Mouse (Mus musculus): ENCODE results near the gene 9130023H24Rik. TPM values are rescaled to one million over a fixed set of nuclear protein-coding genes. Genes with fewer than 3 reads are reported as not detected.

The 9130023H24Rik gene
- polyA plus RNA-seq, 1 experiment from 2014 or later, result 6.6 TPM

GRCm38 (mm10) chr7:128201607-128202006 lies 36.2 kb downstream of the 9130023H24Rik start:
- Histone ChIP-seq H3K9ac (ENCODE audit: low read depth, low read length) (no peak overlapping the region), H3K27me3 (ENCODE audit: control insufficient read depth, insufficient read depth, low read length) (no peaks in the 10 kb centered on the region), H3K4me3 (ENCODE audit: low read depth, low read length) (no peak overlapping the region), H3K36me3 (ENCODE audit: control insufficient read depth, insufficient read depth, low read length) (no peaks in the 10 kb centered on the region), H3K4me2 (no peak overlapping the region), H3K27ac (ENCODE audit: low read depth, low read length) (no peak overlapping the region), H3K9me3 (replicated peaks; ENCODE audit: control insufficient read depth, low read length) (no peaks in the 10 kb centered on the region), H3K4me1 (ENCODE audit: control insufficient read depth, insufficient read depth, low read length) (no peaks in the 10 kb centered on the region)
- ATAC-seq (replicated peaks; ENCODE audit: insufficient number of reproducible peaks, low FRiP score, low TSS enrichment), result no peak
- WGBS (ENCODE audit: insufficient replicate concordance), result 86% methylated on average over 9 of the region's 9 CpGs

Other genes starting within 250 kb of the 9130023H24Rik start
- 35.6 and 37.8 TPM in 2 replicates for gene Pycard, start 244.2 kb downstream of the 9130023H24Rik start, polyA plus RNA-seq (2014; fragmentation: Nextera tagmentation; extraction: Ambion mirVana)
- 0.30 and 0.69 TPM in 2 replicates for gene Trim72, start 234.1 kb downstream of the 9130023H24Rik start, polyA plus RNA-seq (2014; fragmentation: Nextera tagmentation; extraction: Ambion mirVana)
- 0.29 and 0.34 TPM in 2 replicates for gene Itgam, start 175.4 kb downstream of the 9130023H24Rik start, polyA plus RNA-seq (2014; fragmentation: Nextera tagmentation; extraction: Ambion mirVana)
- not detected in 2 replicates for gene Gm49368, start 175.3 kb downstream of the 9130023H24Rik start, polyA plus RNA-seq (2014; fragmentation: Nextera tagmentation; extraction: Ambion mirVana)
- 0.06 and 0.11 TPM in 2 replicates for gene Itgax, start 108.5 kb downstream of the 9130023H24Rik start, polyA plus RNA-seq (2014; fragmentation: Nextera tagmentation; extraction: Ambion mirVana)
- gene Itgad, start 83.7 kb downstream of the 9130023H24Rik start, polyA plus RNA-seq (2014; fragmentation: Nextera tagmentation; extraction: Ambion mirVana), result not detected in 2 replicates
- gene Cox6a2, start 31.6 kb downstream of the 9130023H24Rik start, polyA plus RNA-seq (2014; fragmentation: Nextera tagmentation; extraction: Ambion mirVana), result 543 and 571 TPM in 2 replicates
- gene Armc5, start 689 bp downstream of the 9130023H24Rik start, polyA plus RNA-seq (2014; fragmentation: Nextera tagmentation; extraction: Ambion mirVana), result 7.7 and 8.7 TPM in 2 replicates
- 168 and 172 TPM in 2 replicates for gene Tgfb1i1, start 8.8 kb upstream of the 9130023H24Rik start, polyA plus RNA-seq (2014; fragmentation: Nextera tagmentation; extraction: Ambion mirVana)
- gene Slc5a2, start 27.6 kb upstream of the 9130023H24Rik start, polyA plus RNA-seq (2014; fragmentation: Nextera tagmentation; extraction: Ambion mirVana), result 0.83 TPM in 1 of 2 replicates, not detected in the other
- 18.1 and 18.2 TPM in 2 replicates for gene BC017158, start 60.1 kb upstream of the 9130023H24Rik start, polyA plus RNA-seq (2014; fragmentation: Nextera tagmentation; extraction: Ambion mirVana)
- 20.3 and 21.0 TPM in 2 replicates for gene Rgs10, start 180.7 kb upstream of the 9130023H24Rik start, polyA plus RNA-seq (2014; fragmentation: Nextera tagmentation; extraction: Ambion mirVana)
- 26.0 and 26.6 TPM in 2 replicates for gene Tial1, start 223.7 kb upstream of the 9130023H24Rik start, polyA plus RNA-seq (2014; fragmentation: Nextera tagmentation; extraction: Ambion mirVana)